Mouse (Mus musculus): ENCODE measurements around the gene Nr2c1.

- no peak for TF ChIP-seq CTCF (IDR thresholded peaks at IDR 0.05; ENCODE audit: extremely low read depth, insufficient read length, insufficient replicate concordance, low read depth, low read length)
- TF ChIP-seq POLR2A (IDR thresholded peaks at IDR 0.05; ENCODE audit: low read depth, low read length): no peak
These were observed 13.4 kb downstream of the Nr2c1 start for GRCm38 (mm10) chr10:94161051-94161765.
